23 mouse cellular contexts compared by ENCODE assay signal in genomic region chr10:128699006-128699405, GRCm38 (mm10). TPM values are rescaled to one million over a fixed set of nuclear protein-coding genes. Genes with fewer than 3 reads are reported as not detected.
DNase-seq lines count a peak whose midpoint lies in the region; ATAC-seq and TF ChIP-seq lines count a peak whose summit lies in the region.
"Had no signal": no experiment of that assay in that cellular context is flagged by ENCODE, and none has a peak within 500 bp of the region (broad histone marks: within the 10 kb centered on the region; RNA-seq: fewer than 3 reads in every experiment).

No protein-coding gene starts in this region.

- peak overlapping the region; percentile 46 for H3K27ac ChIP-seq in heart, embryonic 15.5 days
- H3K27ac ChIP-seq in small intestine, adult 2 months (ENCODE audit: insufficient read depth, low read depth, low read length), result peak overlapping the region; percentile 56
- H3K27ac ChIP-seq: embryonic facial prominence, embryonic 10.5 days; forebrain, embryonic 12.5 days; gastrocnemius, adult 2 months; hindbrain, embryonic 15.5 days; intestine, embryonic 15.5 days had no signal

- peaks cover 31% of the 10 kb centered on the region for H3K36me3 ChIP-seq in heart, embryonic 15.5 days
- H3K36me3 ChIP-seq in small intestine, adult 2 months (ENCODE audit: control insufficient read depth, insufficient read depth, low read length), result 0 out of 2 replicates have a peak, but pooled peaks cover 1% of the 10 kb centered on the region
- H3K36me3 ChIP-seq: hindbrain, embryonic 15.5 days had no signal

- TF ChIP-seq POLR2A in small intestine, adult 2 months (IDR thresholded peaks at IDR 0.05; ENCODE audit: low read depth, low read length), result no peak

- H3K4me3 ChIP-seq in heart, embryonic 15.5 days, result no peak overlapping the region
- no peak overlapping the region for H3K4me3 ChIP-seq in small intestine, adult 2 months (ENCODE audit: low read depth, low read length)
- H3K4me3 ChIP-seq: embryonic facial prominence, embryonic 10.5 days; forebrain, embryonic 12.5 days; gastrocnemius, adult 2 months; hindbrain, embryonic 15.5 days; intestine, embryonic 15.5 days had no signal

- no peak overlapping the region for H3K4me2 ChIP-seq in heart, embryonic 15.5 days
- H3K4me2 ChIP-seq: forebrain, embryonic 12.5 days; hindbrain, embryonic 15.5 days; intestine, embryonic 15.5 days; midbrain, embryonic 11.5 days had no signal

- H3K9me3 ChIP-seq in heart, embryonic 15.5 days (replicated peaks), result no peaks in the 10 kb centered on the region
- H3K9me3 ChIP-seq: embryonic facial prominence, embryonic 10.5 days; forebrain, embryonic 12.5 days; G1E; hindbrain, embryonic 15.5 days; intestine, embryonic 15.5 days had no signal

- no peaks in the 10 kb centered on the region for H3K27me3 ChIP-seq in heart, embryonic 15.5 days
- H3K27me3 ChIP-seq in small intestine, adult 2 months (ENCODE audit: control insufficient read depth, insufficient read depth, low read length), result no peaks in the 10 kb centered on the region
- H3K27me3 ChIP-seq: forebrain, embryonic 12.5 days; hindbrain, embryonic 15.5 days; intestine, embryonic 15.5 days had no signal

- H3K9ac ChIP-seq in heart, embryonic 15.5 days, result no peak overlapping the region
- H3K9ac ChIP-seq: forebrain, embryonic 12.5 days; hindbrain, embryonic 15.5 days; intestine, embryonic 15.5 days had no signal

- DNase-seq in cerebellum, adult 9-11 months, result peak; percentile 25
- DNase-seq in cerebellum, adult 11 months, result no peak
- DNase-seq in heart, adult 8-10 months (ENCODE audit: low spot score), result no peak
- peak; percentile 43 to 49 for DNase-seq in right cerebral cortex, postnatal 10 days (ENCODE audit: low spot score in 2 of 2)
- no peak for DNase-seq in right cerebral cortex, postnatal 4 days
- DNase-seq in left cerebral cortex, postnatal 4 days, result no peak
- DNase-seq: adrenal gland, postnatal 14 days; gastrocnemius, adult 2 months; retina, postnatal 1 day; spleen, adult 18-20 months; thymus, adult 18-20 months; thymus, postnatal 4 days had no signal

- intact Hi-C loops in left cerebral cortex, postnatal 4 days (cut with DNase I), result no loop called here

- H3K4me1 ChIP-seq in heart, embryonic 15.5 days (replicated peaks), result peaks cover 42% of the 10 kb centered on the region
- peaks cover 7% of the 10 kb centered on the region; the same call in 1 of the 2 replicates for H3K4me1 ChIP-seq in small intestine, adult 2 months (ENCODE audit: control insufficient read depth, insufficient read depth, insufficient read length, low read length)

- WGBS in heart, embryonic 15.5 days, result 76% methylated on average over 5 of the region's 5 CpGs
- WGBS in small intestine, adult 2 months, result 32% methylated on average over 5 of the region's 5 CpGs

- no peak for ATAC-seq in heart, embryonic 15.5 days (replicated peaks; ENCODE audit: insufficient number of reproducible peaks, insufficient read depth, low FRiP score, low read depth)
- ATAC-seq: intestine, embryonic 15.5 days; lung, postnatal 0 days had no signal

- TF ChIP-seq CTCF in small intestine, adult 2 months (IDR thresholded peaks at IDR 0.05; ENCODE audit: extremely low read depth, insufficient read length, insufficient replicate concordance, low read depth, low read length), result no peak

RNA-seq across cellular contexts. Expression of gene Rab5b, which starts 2.9 kb away (rescaled TPM):
- 61.0 and 67.8 TPM in 2 replicates for polyA plus RNA-seq in heart, embryonic 15.5 days (2015; fragmentation: Nextera tagmentation; extraction: Ambion mirVana)
- 10 to 100 TPM; 84.0 to 87.9 (median 85.0) TPM for total RNA-seq in heart, adult 8-10 months (2022)
- 17.2 and 32.2 TPM in 2 replicates for polyA plus RNA-seq in small intestine, adult 2 months (2012; rRNA removed)
- 100 to 1,000 TPM; 113 TPM for total RNA-seq in left cerebral cortex, postnatal 4 days (2021)

RNA-seq across cellular contexts. Expression of gene Pmel, which starts 5.0 kb away (rescaled TPM):
- polyA plus RNA-seq in heart, embryonic 15.5 days (2015; fragmentation: Nextera tagmentation; extraction: Ambion mirVana), result 2.5 and 2.7 TPM in 2 replicates
- total RNA-seq in heart, adult 8-10 months (2022), result under 1 TPM; 0.29 to 0.79 (median 0.44) TPM
- polyA plus RNA-seq in small intestine, adult 2 months (2012; rRNA removed), result 1.4 and 2.1 TPM in 2 replicates
- total RNA-seq in left cerebral cortex, postnatal 4 days (2021), result 1 to 10 TPM in 1 of 2 experiments, under 1 TPM in 1; 0.50 to 1.6 TPM
- total RNA-seq: common myeloid progenitor, adult 5-6 weeks; gastrocnemius, adult 2 months; monocyte, adult 5-6 weeks had no signal

RNA-seq across cellular contexts. Expression of gene Cdk2, which starts 5.8 kb away (rescaled TPM):
- polyA plus RNA-seq in heart, embryonic 15.5 days (2015; fragmentation: Nextera tagmentation; extraction: Ambion mirVana), result 85.9 and 90.4 TPM in 2 replicates
- 1 to 10 TPM; 8.0 to 8.8 (median 8.5) TPM for total RNA-seq in heart, adult 8-10 months (2022)
- 4.2 and 6.1 TPM in 2 replicates for polyA plus RNA-seq in small intestine, adult 2 months (2012; rRNA removed)
- 10 to 100 TPM in 1 of 2 experiments, 1 to 10 TPM in 1; 8.1 to 10.0 TPM for total RNA-seq in left cerebral cortex, postnatal 4 days (2021)

RNA-seq across cellular contexts. Expression of gene Suox, which starts 25.1 kb away (rescaled TPM):
- 11.1 and 14.4 TPM in 2 replicates for polyA plus RNA-seq in heart, embryonic 15.5 days (2015; fragmentation: Nextera tagmentation; extraction: Ambion mirVana)
- total RNA-seq in heart, adult 8-10 months (2022), result 10 to 100 TPM; 23.1 to 28.7 (median 25.9) TPM
- polyA plus RNA-seq in small intestine, adult 2 months (2012; rRNA removed), result 10.4 and 14.2 TPM in 2 replicates
- 10 to 100 TPM; 10.5 to 11.0 TPM for total RNA-seq in left cerebral cortex, postnatal 4 days (2021)

RNA-seq across cellular contexts. Expression of gene Dgka, which starts 45.6 kb away (rescaled TPM):
- 5.4 and 10.1 TPM in 2 replicates for polyA plus RNA-seq in heart, embryonic 15.5 days (2015; fragmentation: Nextera tagmentation; extraction: Ambion mirVana)
- 10 to 100 TPM; 11.3 to 12.9 (median 12.6) TPM for total RNA-seq in heart, adult 8-10 months (2022)
- polyA plus RNA-seq in small intestine, adult 2 months (2012; rRNA removed), result 35.0 and 101 TPM in 2 replicates
- 1 to 10 TPM; 7.5 to 7.7 TPM for total RNA-seq in left cerebral cortex, postnatal 4 days (2021)

Comparison
In these comparisons a context has a peak if more than half of its experiments do, and no peak if none do; other contexts are left out.
1. DNase-seq: peak in cerebellum, adult 9-11 months (single experiment) and right cerebral cortex, postnatal 10 days (2 of 2); none in cerebellum, adult 11 months (single experiment), heart, adult 8-10 months (single experiment), right cerebral cortex, postnatal 4 days (single experiment) and left cerebral cortex, postnatal 4 days (single experiment).